Mouse (Mus musculus) cerebellum, adult 2 months (tissue): Measurements from ENCODE around the gene Rab3a.

Experiments used
- CTCF ChIP-seq: fragments of 200-500 bp; IDR thresholded peaks from 2 replicates; pipeline ENCODE4 v1.5.1; 2011; ENCODE audit warnings: low read depth, mild to moderate bottlenecking, control low read depth, low read length, moderate library complexity, borderline replicate concordance; ENCODE audit not compliant: insufficient read depth
- POLR2A ChIP-seq: fragments of 200-500 bp; IDR thresholded peaks from 2 replicates; pipeline ENCODE4 v1.6.1; 2011; ENCODE audit warnings: low read length, control low read depth, borderline replicate concordance; ENCODE audit not compliant: insufficient read depth

DNA sequence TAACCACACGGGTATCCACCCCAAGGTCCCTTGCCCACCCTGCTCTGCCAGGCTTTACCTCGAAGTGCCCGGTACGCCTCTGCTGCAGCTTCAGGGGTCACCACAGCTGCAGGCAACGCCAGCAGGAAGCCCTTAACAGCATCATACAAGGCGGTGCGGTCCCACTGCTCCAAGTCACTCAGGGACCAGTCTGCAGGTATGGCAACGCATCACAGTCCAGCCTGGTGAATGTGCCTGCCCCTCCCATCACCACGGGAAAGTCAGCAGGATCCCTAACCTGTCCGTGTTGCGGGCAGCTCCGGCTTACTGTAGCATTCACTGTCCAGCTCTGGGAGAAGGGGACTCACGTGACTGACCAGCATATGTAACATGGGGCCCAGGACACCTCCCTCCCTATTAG, 17.6 kb downstream of the Rab3a start:
- TF ChIP-seq CTCF, result no peak
- TF ChIP-seq POLR2A, result no peak
